8 mouse cellular contexts compared by ENCODE assay signal in genomic region chr3:41741601-41742277, GRCm38 (mm10). TPM values are rescaled to one million over a fixed set of nuclear protein-coding genes. Genes with fewer than 3 reads are reported as not detected.
A peak's percentile ranks its signal among the peaks of the same experiment; 100 is the strongest.
DNase-seq lines count a peak whose midpoint lies in the region; ATAC-seq and TF ChIP-seq lines count a peak whose summit lies in the region.

No protein-coding gene starts in this region.

- no peaks in the 10 kb centered on the region for H3K79me3 ChIP-seq in C2C12 (ENCODE audit: low read depth)

- no peak for TF ChIP-seq POLR2A in cerebellum, adult 2 months (IDR thresholded peaks at IDR 0.05; ENCODE audit: borderline replicate concordance, insufficient read depth, low read length)

- no peak for TF ChIP-seq CTCF in cerebellum, adult 2 months (IDR thresholded peaks at IDR 0.05; ENCODE audit: borderline replicate concordance, insufficient read depth, low read depth, low read length)
- TF ChIP-seq CTCF in C2C12 (IDR thresholded peaks at IDR 0.05; ENCODE audit: control insufficient read depth, insufficient read depth, insufficient read length): no peak

- H3K4me3 ChIP-seq in cerebellum, adult 2 months (replicated peaks; ENCODE audit: insufficient read depth, low read depth, low read length): peak overlapping the region; percentile 87
- H3K4me3 ChIP-seq in C2C12 (ENCODE audit: insufficient read depth, poor library complexity, severe bottlenecking): peak overlapping the region; percentile 62
- peak overlapping the region; percentile 71 for H3K4me3 ChIP-seq in kidney, embryonic 16.5 days (ENCODE audit: low read length)
- H3K4me3 ChIP-seq in liver, embryonic 15.5 days (replicated peaks): peak overlapping the region; percentile 89
- H3K4me3 ChIP-seq in stomach, embryonic 14.5 days (ENCODE audit: low read depth, low read length): peak overlapping the region; percentile 65

- H3K27me3 ChIP-seq in cerebellum, adult 2 months (ENCODE audit: control insufficient read depth, insufficient read depth, low read length): no peaks in the 10 kb centered on the region
- no peaks in the 10 kb centered on the region for H3K27me3 ChIP-seq in C2C12 (ENCODE audit: control insufficient read depth, insufficient read depth, insufficient read length)
- no peaks in the 10 kb centered on the region for H3K27me3 ChIP-seq in kidney, embryonic 16.5 days (ENCODE audit: insufficient read depth, low read length)
- no peaks in the 10 kb centered on the region for H3K27me3 ChIP-seq in liver, embryonic 15.5 days
- no peaks in the 10 kb centered on the region for H3K27me3 ChIP-seq in stomach, embryonic 14.5 days (ENCODE audit: control insufficient read depth, insufficient read depth, low read length)

- peaks cover 4% of the 10 kb centered on the region; the same call in 1 of the 2 replicates for H3K4me1 ChIP-seq in cerebellum, adult 2 months (ENCODE audit: control insufficient read depth, insufficient read depth, low read length)
- peaks cover 16% of the 10 kb centered on the region for H3K4me1 ChIP-seq in kidney, embryonic 16.5 days (ENCODE audit: insufficient read depth, low read length)
- peaks cover 22% of the 10 kb centered on the region for H3K4me1 ChIP-seq in liver, embryonic 15.5 days (replicated peaks)
- H3K4me1 ChIP-seq in stomach, embryonic 14.5 days (ENCODE audit: control insufficient read depth, insufficient read depth, low read length): peaks cover 15% of the 10 kb centered on the region; the same call in 1 of the 2 replicates

- WGBS in cerebellum, adult 2 months: under 1% methylated on average over 39 of the region's 39 CpGs
- under 1% methylated on average over 39 of the region's 39 CpGs for WGBS in kidney, embryonic 16.5 days
- under 1% methylated on average over 39 of the region's 39 CpGs for whole genome bisulfite sequencing in liver, embryonic 15.5 days (ENCODE audit: insufficient replicate concordance)
- WGBS in stomach, embryonic 14.5 days: under 1% methylated on average over 39 of the region's 39 CpGs

- H3K27ac ChIP-seq in cerebellum, adult 2 months (ENCODE audit: insufficient read depth, low read length): peak overlapping the region; percentile 75
- peak overlapping the region; percentile 95 for H3K27ac ChIP-seq in kidney, embryonic 16.5 days (ENCODE audit: low read length)
- H3K27ac ChIP-seq in liver, embryonic 15.5 days (replicated peaks): peak overlapping the region; percentile 91
- peak overlapping the region; percentile 90 for H3K27ac ChIP-seq in stomach, embryonic 14.5 days (ENCODE audit: low read length)

- no peaks in the 10 kb centered on the region for H3K9me3 ChIP-seq in kidney, embryonic 16.5 days (ENCODE audit: low read length)
- H3K9me3 ChIP-seq in liver, embryonic 15.5 days (replicated peaks): no peaks in the 10 kb centered on the region
- no peaks in the 10 kb centered on the region for H3K9me3 ChIP-seq in stomach, embryonic 14.5 days (ENCODE audit: control insufficient read depth, low read depth, low read length)

- no peak for ATAC-seq in kidney, embryonic 16.5 days (ENCODE audit: low FRiP score, low TSS enrichment)
- ATAC-seq in liver, embryonic 15.5 days (ENCODE audit: insufficient read depth): no peak
- no peak for ATAC-seq in stomach, embryonic 14.5 days (ENCODE audit: insufficient number of reproducible peaks, insufficient read depth, low FRiP score, low read depth)

- peak overlapping the region; percentile 81 for H3K9ac ChIP-seq in kidney, embryonic 16.5 days (replicated peaks; ENCODE audit: low read length)
- peak overlapping the region; percentile 93 for H3K9ac ChIP-seq in liver, embryonic 15.5 days
- peak overlapping the region; percentile 41 for H3K9ac ChIP-seq in stomach, embryonic 14.5 days (replicated peaks; ENCODE audit: low read depth, low read length)

- peak overlapping the region; percentile 79 for H3K4me2 ChIP-seq in kidney, embryonic 16.5 days (replicated peaks; ENCODE audit: low read depth, low read length)
- H3K4me2 ChIP-seq in liver, embryonic 15.5 days: peak overlapping the region; percentile 88
- peak overlapping the region; percentile 76 for H3K4me2 ChIP-seq in stomach, embryonic 14.5 days (replicated peaks; ENCODE audit: low read depth, low read length)

- H3K79me2 ChIP-seq in C2C12 (ENCODE audit: control insufficient read depth, insufficient read depth): peaks cover 18% of the 10 kb centered on the region

- peak in 1 of 2 experiments; percentile 34 for DNase-seq in cerebellum, adult 2 months
- DNase-seq in cerebellum, adult 11-12 months: no peak
- peak; percentile 36 for DNase-seq in c-Kit-negative CD71-positive TER-119-positive erythroid progenitor cells, embryonic 14.5 days (ENCODE audit: low read depth, low spot score)
- DNase-seq in heart, adult 9 months (ENCODE audit: low spot score in 2 of 2): peak; percentile 1 to 4

- no peaks in the 10 kb centered on the region for H3K36me3 ChIP-seq in C2C12 (ENCODE audit: control insufficient read depth, insufficient read depth)
- no peaks in the 10 kb centered on the region for H3K36me3 ChIP-seq in kidney, embryonic 16.5 days (ENCODE audit: insufficient read depth, low read length)
- H3K36me3 ChIP-seq in liver, embryonic 15.5 days (replicated peaks): no peaks in the 10 kb centered on the region
- no peaks in the 10 kb centered on the region for H3K36me3 ChIP-seq in stomach, embryonic 14.5 days (ENCODE audit: control insufficient read depth, insufficient read depth, low read length)

- H3ac ChIP-seq in C2C12 (ENCODE audit: control insufficient read depth, insufficient read length, low read depth): peak overlapping the region; percentile 65

TF ChIP-seq in C2C12, 6 proteins besides CTCF, POLR2A, EP300 and RAD21:
- TF ChIP-seq FOSL1 (IDR thresholded peaks at IDR 0.05; ENCODE audit: insufficient read depth, low read length, poor library complexity, severe bottlenecking): no peak
- no peak for TF ChIP-seq MYOD1 (IDR thresholded peaks at IDR 0.05; ENCODE audit: control insufficient read depth, insufficient read length, low read depth)
- TF ChIP-seq MAX (IDR thresholded peaks at IDR 0.05): no peak
- no peak for TF ChIP-seq MYOG (IDR thresholded peaks at IDR 0.05; ENCODE audit: control insufficient read depth, extremely low read depth, insufficient read length)
- TF ChIP-seq CEBPB (IDR thresholded peaks at IDR 0.05; ENCODE audit: low read depth): no peak
- no peak for TF ChIP-seq USF1 (IDR thresholded peaks at IDR 0.05; ENCODE audit: low read depth)

RNA-seq across cellular contexts. Expression of gene Sclt1, which starts 0.6 kb away (rescaled TPM):
- 12.9 TPM in 2 replicates for polyA plus RNA-seq in cerebellum, adult 2 months (2012; rRNA removed)
- 2.1 TPM for polyA plus RNA-seq in C2C12 (2012; fragmentation: generic; extraction: Trizol)
- polyA plus RNA-seq in kidney, embryonic 16.5 days (2015; fragmentation: Nextera tagmentation; extraction: Ambion mirVana): 18.3 and 24.3 TPM in 2 replicates
- polyA plus RNA-seq in liver, embryonic 15.5 days (2015; fragmentation: Nextera tagmentation; extraction: Ambion mirVana): 4.5 and 4.7 TPM in 2 replicates
- polyA plus RNA-seq in stomach, embryonic 14.5 days (2014; fragmentation: Nextera tagmentation; extraction: Ambion mirVana): 22.9 and 24.7 TPM in 2 replicates

RNA-seq across cellular contexts. Expression of gene D3Ertd751e, which starts 0.7 kb away (rescaled TPM):
- 11.4 and 11.9 TPM in 2 replicates for polyA plus RNA-seq in cerebellum, adult 2 months (2012; rRNA removed)
- polyA plus RNA-seq in C2C12 (2012; fragmentation: generic; extraction: Trizol): 0.73 TPM
- polyA plus RNA-seq in kidney, embryonic 16.5 days (2015; fragmentation: Nextera tagmentation; extraction: Ambion mirVana): 15.5 and 19.2 TPM in 2 replicates
- 4.3 and 4.6 TPM in 2 replicates for polyA plus RNA-seq in liver, embryonic 15.5 days (2015; fragmentation: Nextera tagmentation; extraction: Ambion mirVana)
- polyA plus RNA-seq in stomach, embryonic 14.5 days (2014; fragmentation: Nextera tagmentation; extraction: Ambion mirVana): 18.5 and 19.5 TPM in 2 replicates

Comparison
In these comparisons a context has a peak if more than half of its experiments do, and no peak if none do; other contexts are left out.
1. H3K9ac ChIP-seq: peak in every context shown above with its lines; median percentile 93 in liver, embryonic 15.5 days; 81 in kidney, embryonic 16.5 days; 41 in stomach, embryonic 14.5 days.